Mouse (Mus musculus) frontal cortex, postnatal 10 days (tissue): ENCODE measurements around the gene Sgk1.

Experiments used
- DNase-seq, 2 experiments: peaks; one replicate each; pipeline ENCODE4 v3.0.0; 2022; ENCODE audit warnings: low spot score in 2 of 2, mixed read lengths in 1 of 2

Gene Sgk1

DNA sequence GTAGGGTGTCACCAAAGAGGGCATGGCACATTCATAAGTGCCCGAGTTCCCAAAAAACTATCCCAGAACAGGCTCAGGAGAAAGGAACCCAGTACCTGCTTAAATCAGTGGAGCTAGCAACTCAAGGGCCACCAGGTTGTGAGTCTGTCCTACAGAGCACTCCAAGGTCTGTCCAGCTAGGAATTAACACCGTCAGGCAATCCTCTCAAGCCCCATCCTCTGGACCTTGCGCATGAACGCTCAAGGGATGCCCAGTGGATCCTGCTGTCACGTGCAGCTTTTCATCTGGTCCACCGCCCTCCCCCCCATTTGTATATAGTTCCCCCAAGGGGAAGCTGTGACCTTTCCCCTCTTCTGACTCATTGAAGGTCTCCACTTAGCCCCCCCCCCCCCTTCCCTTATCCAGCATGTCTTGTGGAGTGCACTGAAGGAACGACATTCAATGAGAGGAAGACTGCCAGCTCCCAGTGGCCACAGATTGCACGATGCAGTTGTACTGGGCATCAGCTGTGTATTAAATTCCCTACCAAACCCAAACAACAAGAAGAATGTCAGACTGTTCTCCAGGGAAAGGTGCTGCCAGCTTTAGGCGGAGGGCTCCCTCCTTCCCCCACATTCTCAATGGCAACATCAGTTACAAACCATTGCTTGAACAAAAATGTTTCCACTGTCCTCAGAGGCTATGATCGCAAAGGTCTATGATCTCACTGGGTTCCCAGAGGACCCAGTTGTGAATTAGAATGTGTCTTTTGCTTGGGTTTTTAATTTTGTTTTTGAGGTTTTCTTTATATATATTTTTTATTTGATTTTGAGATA, 118.7 kb downstream of the Sgk1 start:
- no peak for DNase-seq

DNA sequence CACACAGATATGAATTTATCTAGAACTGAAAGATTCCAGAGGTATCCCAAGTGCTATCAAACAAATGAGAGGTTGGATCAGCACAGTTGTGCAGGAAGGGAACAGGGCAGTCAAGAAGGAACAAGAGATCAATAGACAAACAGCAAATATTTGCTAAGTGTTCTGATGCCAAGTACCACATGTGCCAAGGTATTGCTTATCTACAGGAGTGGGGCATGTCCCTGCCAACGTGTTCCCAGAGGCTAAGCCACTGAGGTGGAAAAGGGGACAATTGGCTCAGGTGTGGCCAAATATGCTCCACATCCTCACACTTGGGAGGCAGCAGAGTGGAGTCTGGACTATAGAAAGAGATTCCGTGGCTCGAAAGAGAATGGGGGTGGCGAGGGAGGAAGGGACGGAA, 119.6 kb downstream of the Sgk1 start:
- DNase-seq: no peak

DNA sequence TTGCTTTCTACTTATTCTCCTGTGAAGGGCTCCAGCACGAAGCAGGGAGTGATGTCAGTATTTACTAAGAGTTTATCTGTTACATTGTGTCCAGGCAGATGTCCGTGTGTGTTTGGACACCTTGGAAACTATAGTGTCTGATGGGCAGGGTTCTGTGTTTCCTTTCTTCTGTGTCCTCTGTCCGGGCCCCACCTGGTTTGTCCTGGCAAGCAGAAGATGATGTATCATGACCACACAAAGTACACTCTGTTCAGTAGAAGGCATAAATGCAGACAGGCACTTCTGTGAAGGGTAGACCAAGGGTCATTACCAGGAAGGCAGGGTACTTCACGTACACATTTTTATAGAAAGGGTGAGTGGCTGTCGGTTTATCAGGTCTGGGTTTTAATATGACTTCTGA, 122.8 kb downstream of the Sgk1 start:
- no peak for DNase-seq

DNA sequence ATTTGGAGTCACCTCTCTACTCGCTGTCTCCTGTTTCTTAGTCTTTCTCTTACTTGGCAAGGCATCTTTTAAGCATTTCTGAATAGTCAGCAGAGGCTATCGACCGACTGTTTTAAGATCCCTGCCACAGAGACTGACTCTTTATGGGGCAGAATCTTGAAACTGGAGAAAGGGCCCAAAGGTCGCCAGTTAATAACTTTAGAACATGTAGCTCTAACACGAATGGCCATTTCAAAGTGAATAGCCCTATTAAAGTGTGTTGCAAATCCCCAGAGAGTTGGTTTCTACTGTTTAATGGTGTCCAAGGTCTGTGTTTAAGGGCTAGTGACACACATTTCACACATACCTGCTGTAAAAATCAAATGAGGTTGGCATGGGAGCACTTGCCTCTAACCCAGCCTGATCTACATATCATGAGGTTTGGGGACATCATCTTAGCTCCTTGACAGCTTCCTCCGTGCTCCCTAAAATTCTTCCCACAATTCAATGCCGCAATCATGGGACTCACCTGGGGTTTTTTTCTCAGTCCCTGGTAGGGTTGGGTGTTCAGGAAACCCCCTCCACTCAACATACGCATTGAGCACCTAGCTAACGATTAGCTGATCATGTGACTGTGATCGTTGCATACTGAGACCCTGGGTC, 125.3 kb downstream of the Sgk1 start:
- no peak for DNase-seq

DNA sequence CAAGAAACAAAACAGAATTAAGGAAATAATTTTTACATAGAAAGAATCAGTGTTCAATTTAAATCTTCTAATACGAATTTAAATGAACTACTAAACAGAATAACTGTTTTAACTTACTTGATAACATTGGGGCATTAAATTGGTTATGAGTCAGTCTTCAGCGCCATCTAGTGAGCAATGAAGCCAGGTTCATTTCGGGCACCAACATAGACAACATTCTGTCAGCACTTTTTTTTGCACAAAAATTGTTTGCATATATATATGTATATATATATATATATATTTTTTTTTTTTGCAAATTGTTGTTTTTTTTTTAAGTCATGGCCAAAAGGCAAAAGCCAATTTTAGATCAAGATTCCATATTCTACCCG, 125.8 kb downstream of the Sgk1 start:
- peak in 1 of 2 experiments; percentile 46 for DNase-seq

DNA sequence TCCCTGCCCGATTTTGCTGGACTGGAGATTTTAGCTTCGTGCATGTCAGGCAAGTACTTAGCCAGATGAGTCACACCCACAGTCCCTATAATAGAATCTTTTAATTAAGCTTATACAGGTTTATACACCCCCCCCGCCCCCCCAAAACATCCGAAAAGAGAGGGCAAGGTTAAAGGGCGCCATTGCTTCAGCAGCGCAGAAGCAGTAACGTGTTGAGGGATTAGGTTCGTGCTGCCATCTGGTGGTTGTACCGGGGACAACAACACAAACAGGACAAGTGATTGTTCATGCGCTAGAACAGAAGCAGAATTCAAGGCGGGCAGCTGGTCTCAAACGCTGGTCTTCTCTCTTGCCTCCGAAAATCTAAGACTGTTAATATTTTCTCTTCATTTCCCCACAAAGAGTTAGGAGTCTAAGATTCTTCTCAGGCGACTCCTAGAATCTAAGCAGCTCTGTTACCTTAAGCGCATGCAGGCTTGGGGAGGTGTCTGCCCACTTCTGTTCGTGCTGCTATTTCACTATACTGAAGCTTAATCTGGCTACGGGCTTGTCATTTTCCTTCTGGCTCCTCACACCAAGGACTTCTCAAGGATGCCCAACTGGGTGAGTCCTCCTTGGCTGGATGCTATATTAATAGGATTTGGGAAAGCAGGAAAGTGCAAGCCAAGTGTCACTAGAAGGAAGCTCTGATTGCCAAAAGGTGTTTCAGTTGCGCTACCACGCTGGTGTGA, 128.3 kb downstream of the Sgk1 start:
- DNase-seq: peak; percentile 62 to 77

DNA sequence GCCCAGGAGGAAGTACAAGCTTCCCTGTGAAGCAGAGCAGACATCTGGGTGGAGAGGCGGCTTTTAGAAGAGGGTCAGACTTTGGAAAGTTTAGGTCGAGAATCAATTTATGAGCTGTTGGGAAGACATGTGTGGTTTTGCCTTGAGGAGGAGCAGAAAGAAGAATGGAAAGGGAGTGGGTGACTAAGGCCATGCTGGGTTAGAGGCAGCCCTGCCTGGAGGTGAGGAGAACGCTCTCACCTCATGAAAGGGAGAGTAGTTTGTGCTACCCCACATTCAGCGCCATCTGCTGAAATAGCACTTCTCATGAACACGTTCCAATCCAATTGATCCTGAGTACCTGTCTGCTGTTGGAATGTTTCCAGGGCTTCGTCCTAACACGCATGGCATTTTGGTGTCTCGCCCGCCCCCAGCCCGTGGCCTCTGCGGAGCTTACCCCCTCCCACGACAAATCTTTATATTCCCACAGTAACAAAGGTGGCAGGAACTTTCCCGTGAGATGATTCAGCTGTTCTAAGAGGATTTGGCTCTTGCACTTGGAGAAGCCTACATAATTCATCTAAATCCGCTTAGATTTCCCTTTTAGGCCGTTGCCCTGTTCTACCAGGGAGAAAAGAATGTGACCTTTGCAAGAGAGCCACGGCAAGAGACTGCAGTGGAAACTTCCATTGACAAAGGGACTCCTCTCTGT, 135.6 kb downstream of the Sgk1 start:
- no peak for DNase-seq

DNA sequence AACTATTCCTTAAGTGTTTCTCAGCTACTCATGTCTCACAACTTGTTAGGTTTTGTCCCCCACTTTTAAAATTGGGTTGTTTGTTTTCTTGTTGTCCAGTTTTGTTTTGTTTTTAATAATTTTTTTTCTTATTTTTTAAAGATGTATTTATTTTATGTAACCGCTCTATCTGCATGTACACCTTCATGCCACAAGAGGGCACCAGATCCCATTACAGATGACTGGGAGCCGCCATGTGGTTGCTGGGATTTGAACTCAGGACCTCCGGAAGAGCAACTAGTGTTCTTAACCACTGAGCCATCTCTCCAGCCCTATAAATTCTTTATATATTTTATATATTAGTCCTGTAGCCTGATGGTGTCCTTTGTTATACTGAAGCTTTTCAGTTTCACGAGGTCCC, 136.6 kb downstream of the Sgk1 start:
- no peak for DNase-seq

DNA sequence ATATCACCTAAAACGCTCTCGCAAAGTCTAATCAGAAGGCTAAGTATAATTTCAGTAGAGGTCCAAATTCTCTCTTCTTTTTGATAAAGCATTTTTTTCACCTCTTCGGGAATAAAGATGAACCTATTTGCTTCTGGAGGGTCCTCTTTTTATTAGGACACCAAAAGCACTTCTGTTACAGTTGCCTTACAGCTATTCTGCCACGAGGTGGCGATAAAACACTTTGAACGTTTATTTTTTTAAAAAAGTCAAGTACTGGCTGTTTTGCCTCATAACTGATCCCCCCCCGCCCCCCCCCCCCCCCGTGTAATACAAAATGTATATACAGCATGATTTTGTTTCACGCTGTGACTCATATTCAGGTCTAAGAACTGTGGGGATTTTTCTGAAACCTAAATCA, 152.3 kb downstream of the Sgk1 start:
- DNase-seq: peak in 1 of 2 experiments; percentile 13

DNA sequence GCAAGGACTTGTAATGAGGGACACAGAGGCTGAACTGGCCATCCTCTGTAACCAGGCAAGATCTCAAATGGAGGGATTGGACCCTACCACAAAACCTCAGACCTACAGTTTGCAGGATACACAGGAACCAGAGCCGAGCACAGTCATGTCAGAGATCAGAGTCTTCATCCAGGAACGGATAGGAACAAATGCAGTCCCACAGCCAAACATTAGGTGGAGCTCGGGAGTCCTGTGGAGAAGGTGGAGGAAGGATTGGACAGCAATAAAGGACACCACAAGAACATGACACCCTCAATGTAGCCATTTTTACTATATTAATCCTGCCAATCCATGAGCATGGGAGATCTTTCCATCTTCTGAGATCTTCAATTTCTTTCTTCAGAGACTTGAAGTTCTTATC, 154.3 kb downstream of the Sgk1 start:
- DNase-seq: peak in 1 of 2 experiments; percentile 17
